Mouse (Mus musculus): ENCODE results near the gene Parp9. TPM values are rescaled to one million over a fixed set of nuclear protein-coding genes. Genes with fewer than 3 reads are reported as not detected.

The Parp9 gene
- polyA plus RNA-seq, 1 experiment from 2014 or later = 4.8 TPM

GRCm38 (mm10) chr16:35907432-35908201, 30.7 kb upstream of the Parp9 start:
- Histone ChIP-seq H3K27ac (no peak overlapping the region), H3K4me3 (no peak overlapping the region), H3K9me3 (no peaks in the 10 kb centered on the region), H3K4me1 (no peaks in the 10 kb centered on the region), H3K27me3 (no peaks in the 10 kb centered on the region), H3K4me2 (replicated peaks) (no peak overlapping the region), H3K36me3 (no peaks in the 10 kb centered on the region), H3K9ac (no peak overlapping the region)
- whole genome bisulfite sequencing = 71% methylated on average over 4 of the region's 4 CpGs
- no peak for ATAC-seq (ENCODE audit: low FRiP score, low read depth)

DNA sequence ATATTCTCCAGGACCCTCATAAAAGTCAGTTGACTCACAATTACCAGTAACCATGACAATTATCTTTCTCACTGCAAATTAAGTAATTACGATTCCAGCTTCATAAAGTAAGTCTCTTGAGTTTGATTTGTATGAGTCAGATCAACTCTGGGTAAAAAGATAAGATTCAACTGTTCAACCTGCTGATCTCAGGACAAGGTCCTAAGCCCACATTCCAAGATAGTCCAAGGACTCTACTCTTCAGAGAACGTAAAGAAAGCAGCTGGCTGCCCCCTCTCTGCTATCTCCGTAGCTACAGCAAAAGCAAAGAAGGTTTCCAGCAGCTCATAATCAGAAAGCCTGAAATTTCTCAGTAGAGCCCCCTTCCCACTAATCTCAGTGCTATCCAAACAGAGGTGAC, 26.8 kb upstream of the Parp9 start:
- no peak overlapping the region for H3K4me3 ChIP-seq
- ATAC-seq (ENCODE audit: low FRiP score, low read depth) = no peak

DNA sequence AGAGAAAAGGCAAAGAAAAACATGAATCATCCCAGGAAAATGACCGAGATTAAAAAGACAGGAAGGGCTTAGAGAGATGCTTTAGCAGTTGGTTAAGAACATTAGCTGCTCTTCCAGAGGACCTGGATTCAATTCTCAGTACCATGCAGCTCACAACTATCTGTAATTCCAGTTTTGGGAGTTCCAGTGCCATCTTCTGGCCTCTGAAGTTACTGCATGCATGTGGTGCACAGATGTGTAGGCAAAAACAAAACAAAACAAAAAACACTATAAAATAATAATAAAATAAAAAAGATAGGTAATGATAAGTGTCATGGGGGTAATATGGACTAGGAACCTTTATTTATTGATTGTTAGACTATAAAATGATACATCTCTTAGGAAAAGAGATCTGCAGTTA, 24.7 kb upstream of the Parp9 start:
- H3K9me3 ChIP-seq = no peaks in the 10 kb centered on the region
- ATAC-seq (ENCODE audit: low FRiP score, low read depth) = no peak
- no peak overlapping the region for H3K9ac ChIP-seq

More for the DNA sequence above, 26.8 kb upstream of the Parp9 start:
- Histone ChIP-seq H3K27me3 (no peaks in the 10 kb centered on the region), H3K4me2 (replicated peaks) (no peak overlapping the region), H3K9me3 (no peaks in the 10 kb centered on the region), H3K36me3 (no peaks in the 10 kb centered on the region), H3K27ac (no peak overlapping the region), H3K4me1 (no peaks in the 10 kb centered on the region), H3K9ac (no peak overlapping the region)
- 84% methylated on average over 3 of the region's 3 CpGs for WGBS

GRCm38 (mm10) chr16:35914301-35914700, 24.0 kb upstream of the Parp9 start:
- Histone ChIP-seq H3K4me1 (peaks cover 7% of the 10 kb centered on the region; the same call in 1 of the 2 replicates), H3K9me3 (no peaks in the 10 kb centered on the region), H3K27me3 (no peaks in the 10 kb centered on the region), H3K4me3 (no peak overlapping the region), H3K27ac (no peak overlapping the region), H3K4me2 (replicated peaks) (no peak overlapping the region), H3K9ac (no peak overlapping the region), H3K36me3 (no peaks in the 10 kb centered on the region)
- no peak for ATAC-seq (ENCODE audit: low FRiP score, low read depth)
- WGBS = 65% methylated on average over 5 of the region's 5 CpGs

More for the DNA sequence above, 24.7 kb upstream of the Parp9 start:
- no peaks in the 10 kb centered on the region for H3K27me3 ChIP-seq
- H3K4me3 ChIP-seq = no peak overlapping the region
- H3K36me3 ChIP-seq = no peaks in the 10 kb centered on the region
- WGBS = 60% methylated on average over 1 of the region's 1 CpGs
- H3K27ac ChIP-seq = no peak overlapping the region
- H3K4me1 ChIP-seq = 0 out of 2 replicates have a peak, but pooled peaks cover under 1% of the 10 kb centered on the region
- H3K4me2 ChIP-seq (replicated peaks) = no peak overlapping the region

DNA sequence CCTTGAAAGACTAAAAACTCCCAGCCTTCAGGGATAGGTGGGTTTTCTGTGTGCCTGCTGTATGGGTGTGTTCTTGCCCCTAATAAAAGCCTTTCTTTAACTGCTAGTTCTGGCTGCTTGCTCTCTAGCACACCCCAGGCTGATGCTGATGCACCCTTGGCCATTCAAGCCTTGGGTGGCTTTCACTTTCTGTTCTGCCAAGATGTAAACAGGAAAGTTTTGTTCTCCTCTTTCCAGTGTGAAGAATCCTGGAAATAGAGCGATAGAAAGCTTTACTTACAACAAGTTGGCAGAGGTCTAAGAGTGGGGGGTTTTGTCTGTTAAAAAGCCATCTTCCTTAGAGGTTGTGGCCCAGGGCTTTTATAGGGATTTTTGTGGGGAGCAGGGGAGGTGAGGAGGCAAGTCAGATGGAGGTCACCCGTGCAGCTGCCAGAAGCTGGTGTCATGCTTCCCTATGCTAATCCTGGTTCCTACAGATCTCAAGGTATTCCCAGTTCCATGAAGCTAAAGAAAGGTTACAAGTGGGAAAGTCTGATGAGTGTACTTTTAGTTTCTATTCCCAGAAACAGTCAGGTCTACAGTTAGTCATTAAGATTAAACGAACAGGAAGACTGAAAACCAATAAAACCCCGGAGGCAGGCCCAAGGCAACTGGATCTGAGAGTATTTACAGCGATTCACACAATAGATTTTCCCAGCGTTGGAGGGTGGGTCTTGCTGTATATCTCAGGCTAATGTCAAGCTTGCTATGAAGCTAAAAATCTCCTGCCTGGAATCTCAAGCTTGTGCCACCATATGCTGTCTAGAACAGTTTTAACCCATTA, 19.3 kb upstream of the Parp9 start:
- Histone ChIP-seq H3K4me2 (replicated peaks) (no peak overlapping the region), H3K27ac (no peak overlapping the region; the same call in 1 of the 2 replicates), H3K36me3 (no peaks in the 10 kb centered on the region), H3K27me3 (no peaks in the 10 kb centered on the region), H3K9ac (no peak overlapping the region), H3K4me1 (peaks cover 7% of the 10 kb centered on the region; the same call in 1 of the 2 replicates), H3K9me3 (no peaks in the 10 kb centered on the region), H3K4me3 (no peak overlapping the region)
- ATAC-seq (ENCODE audit: low FRiP score, low read depth) = 0 out of 2 replicates have a peak, but pooled peaks have one; percentile 32
- WGBS = 38% methylated on average over 6 of the region's 6 CpGs

GRCm38 (mm10) chr16:35921676-35922235, 16.5 kb upstream of the Parp9 start:
- no peak for ATAC-seq (ENCODE audit: low FRiP score, low read depth)
- no peak overlapping the region for H3K4me2 ChIP-seq (replicated peaks)
- 85% methylated on average over 2 of the region's 2 CpGs for WGBS
- no peaks in the 10 kb centered on the region for H3K27me3 ChIP-seq
- H3K36me3 ChIP-seq = no peaks in the 10 kb centered on the region
- no peak overlapping the region for H3K9ac ChIP-seq
- H3K4me1 ChIP-seq = peaks cover 7% of the 10 kb centered on the region; the same call in 1 of the 2 replicates
- no peak overlapping the region for H3K27ac ChIP-seq
- H3K4me3 ChIP-seq = no peak overlapping the region
- no peaks in the 10 kb centered on the region for H3K9me3 ChIP-seq

DNA sequence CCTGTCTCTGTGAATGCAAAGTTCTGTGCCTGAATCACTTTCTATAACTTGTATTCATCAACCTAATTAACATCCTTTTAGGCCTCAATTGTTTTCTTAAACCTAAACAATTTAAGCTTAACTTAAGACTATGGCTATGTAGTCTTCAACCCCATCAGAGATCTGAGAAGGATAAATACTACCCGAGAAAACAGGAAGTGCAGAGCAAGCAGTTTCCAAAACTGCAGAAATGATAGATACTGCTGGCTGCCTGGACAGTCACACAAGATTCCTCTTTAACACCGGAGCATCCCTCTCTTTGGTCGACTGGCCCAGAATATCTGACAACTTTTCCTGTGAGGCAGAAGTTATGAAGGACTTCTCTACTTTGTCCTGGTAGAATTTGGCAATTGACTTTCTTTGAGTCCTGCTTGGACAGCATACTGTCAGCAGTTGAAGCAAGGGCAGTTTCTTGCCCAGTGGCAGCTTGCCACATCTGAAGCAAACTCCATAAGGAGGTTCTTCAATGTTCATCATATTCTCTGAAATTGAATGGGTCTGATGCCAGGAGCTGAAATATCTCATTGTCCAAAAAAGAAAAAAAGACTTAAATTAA, 15.9 kb upstream of the Parp9 start:
- H3K36me3 ChIP-seq = no peaks in the 10 kb centered on the region
- H3K27me3 ChIP-seq = no peaks in the 10 kb centered on the region
- no peak for ATAC-seq (ENCODE audit: low FRiP score, low read depth)
- no peak overlapping the region for H3K27ac ChIP-seq
- WGBS = 82% methylated on average over 3 of the region's 3 CpGs
- H3K4me2 ChIP-seq (replicated peaks) = no peak overlapping the region
- H3K4me3 ChIP-seq = no peak overlapping the region
- H3K9ac ChIP-seq = no peak overlapping the region
- H3K4me1 ChIP-seq = peaks cover 7% of the 10 kb centered on the region; the same call in 1 of the 2 replicates
- H3K9me3 ChIP-seq = no peaks in the 10 kb centered on the region

GRCm38 (mm10) chr16:35923546-35924198, 14.6 kb upstream of the Parp9 start:
- WGBS = 85% methylated on average over 7 of the region's 7 CpGs
- H3K27me3 ChIP-seq = no peaks in the 10 kb centered on the region
- H3K36me3 ChIP-seq = no peaks in the 10 kb centered on the region
- H3K4me3 ChIP-seq = no peak overlapping the region
- H3K4me1 ChIP-seq = peaks cover 5% of the 10 kb centered on the region; the same call in 1 of the 2 replicates
- ATAC-seq (ENCODE audit: low FRiP score, low read depth) = no peak
- no peak overlapping the region for H3K9ac ChIP-seq
- H3K27ac ChIP-seq = no peak overlapping the region
- no peak overlapping the region for H3K4me2 ChIP-seq (replicated peaks)
- no peaks in the 10 kb centered on the region for H3K9me3 ChIP-seq

- 91% methylated on average over 5 of the region's 5 CpGs for WGBS
- H3K27me3 ChIP-seq = no peaks in the 10 kb centered on the region
- no peaks in the 10 kb centered on the region for H3K9me3 ChIP-seq
These were observed 13.9 kb upstream of the Parp9 start for GRCm38 (mm10) chr16:35924341-35924740.

DNA sequence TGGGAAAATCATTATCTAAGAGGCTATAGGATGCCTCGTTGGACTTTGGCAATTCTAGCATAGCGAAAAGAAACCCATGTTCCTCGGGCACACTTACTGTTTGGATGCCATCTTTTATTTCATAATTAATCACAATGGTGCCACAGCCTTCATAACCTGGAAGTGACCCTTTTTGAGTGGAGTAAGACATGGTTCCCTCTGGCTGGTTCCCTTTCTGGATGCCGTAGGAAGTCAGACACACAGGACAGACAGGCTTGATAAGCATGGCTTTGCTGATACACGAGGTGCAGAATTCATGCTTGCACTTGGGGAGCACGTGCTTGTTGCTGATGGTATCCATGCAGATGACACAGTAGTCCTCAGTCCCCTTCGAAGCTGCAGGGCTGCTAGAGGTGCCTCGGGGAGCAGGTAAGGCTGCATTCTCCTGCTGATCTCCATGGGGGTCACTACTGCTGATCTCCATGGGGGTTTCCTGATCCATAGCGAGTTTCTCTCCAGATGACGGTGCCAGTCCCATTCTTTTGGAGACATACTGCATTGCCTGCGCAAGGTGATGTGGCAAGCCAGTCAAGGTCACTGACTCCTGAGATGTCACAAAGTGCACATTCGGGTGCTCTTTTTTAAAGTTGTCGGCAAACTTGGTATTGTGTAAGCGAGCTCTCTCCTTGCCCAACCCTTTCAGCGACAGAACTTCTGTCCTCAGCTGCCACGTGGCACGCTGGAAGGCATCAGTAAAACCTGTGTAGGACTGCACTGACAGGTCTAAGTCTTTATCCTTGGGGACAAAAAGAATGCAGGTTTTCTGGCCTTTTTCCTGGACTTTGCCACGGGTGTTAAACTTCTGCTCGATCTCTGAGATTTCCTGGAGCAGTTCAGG, 5.9 kb upstream of the Parp9 start:
- 86% methylated on average over 19 of the region's 19 CpGs for WGBS
- H3K4me3 ChIP-seq = no peak overlapping the region
- ATAC-seq (ENCODE audit: low FRiP score, low read depth) = no peak
- H3K9me3 ChIP-seq = no peaks in the 10 kb centered on the region
- H3K4me2 ChIP-seq (replicated peaks) = no peak overlapping the region
- H3K27ac ChIP-seq = no peak overlapping the region
- H3K9ac ChIP-seq = no peak overlapping the region
- H3K4me1 ChIP-seq = no peaks in the 10 kb centered on the region
- no peaks in the 10 kb centered on the region for H3K27me3 ChIP-seq
- no peaks in the 10 kb centered on the region for H3K36me3 ChIP-seq

More at GRCm38 (mm10) chr16:35924341-35924740, 13.9 kb upstream of the Parp9 start:
- no peaks in the 10 kb centered on the region for H3K36me3 ChIP-seq
- ATAC-seq (ENCODE audit: low FRiP score, low read depth) = no peak
- H3K9ac ChIP-seq = no peak overlapping the region
- no peak overlapping the region for H3K4me2 ChIP-seq (replicated peaks)
- H3K27ac ChIP-seq = no peak overlapping the region
- no peak overlapping the region for H3K4me3 ChIP-seq
- no peaks in the 10 kb centered on the region for H3K4me1 ChIP-seq

GRCm38 (mm10) chr16:35933181-35933580, 5.1 kb upstream of the Parp9 start:
- Histone ChIP-seq H3K9me3 (no peaks in the 10 kb centered on the region), H3K4me1 (no peaks in the 10 kb centered on the region), H3K27me3 (no peaks in the 10 kb centered on the region), H3K27ac (no peak overlapping the region), H3K9ac (no peak overlapping the region), H3K4me2 (replicated peaks) (no peak overlapping the region), H3K4me3 (no peak overlapping the region), H3K36me3 (no peaks in the 10 kb centered on the region)
- no peak for ATAC-seq (ENCODE audit: low FRiP score, low read depth)
- 87% methylated on average over 10 of the region's 10 CpGs for WGBS
